Mouse (Mus musculus) lung, embryonic 15.5 days (tissue): ENCODE data around the gene Lbh. TPM values are rescaled to one million over a fixed set of nuclear protein-coding genes. Genes with fewer than 3 reads are reported as not detected.

Experiments
- ATAC-seq: fragments of 200-750 bp; cut with Nextera tagmentation; 2 replicates; pipeline ENCODE4 v1.8.0; 2017; ENCODE audit warnings: moderate number of reproducible peaks, borderline replicate concordance; ENCODE audit not compliant: low FRiP score, low TSS enrichment; ENCODE audit errors: extremely low read depth
- H3K27ac ChIP-seq: fragments of 300-500 bp; sonication (generic); 2 replicates; pipeline ENCODE4 v1.5.1; 2015; ENCODE audit warnings: moderate library complexity, mild to moderate bottlenecking, inconsistent platforms
- H3K27me3 ChIP-seq: fragments of 300-500 bp; sonication (generic); 2 replicates; pipeline ENCODE4 v1.6.1; 2015; ENCODE audit warnings: inconsistent platforms
- H3K36me3 ChIP-seq: fragments of 300-500 bp; sonication (generic); 2 replicates; pipeline ENCODE4 v1.6.1; 2015; ENCODE audit warnings: inconsistent platforms
- H3K4me1 ChIP-seq: fragments of 300-500 bp; sonication (generic); 2 replicates; pipeline ENCODE4 v1.6.1; 2015; ENCODE audit warnings: inconsistent platforms
- H3K4me2 ChIP-seq: fragments of 300-500 bp; sonication (generic); 2 replicates; pipeline ENCODE4 v1.6.1; 2015; ENCODE audit warnings: inconsistent platforms, mild to moderate bottlenecking, moderate library complexity
- H3K4me3 ChIP-seq: fragments of 300-500 bp; sonication (generic); 2 replicates; pipeline ENCODE4 v1.5.1; 2015; ENCODE audit warnings: mild to moderate bottlenecking, inconsistent platforms
- H3K9ac ChIP-seq: fragments of 300-500 bp; sonication (generic); 2 replicates; pipeline ENCODE4 v1.6.1; 2015; ENCODE audit warnings: inconsistent platforms
- H3K9me3 ChIP-seq: fragments of 300-500 bp; sonication (generic); 2 replicates; pipeline ENCODE4 v1.6.1; 2016; ENCODE audit warnings: inconsistent platforms
- WGBS: fragments of 180-500 bp; shearing (Covaris S2); methylation state at CpG from one replicate; pipeline ENCODE4 v1.1.7; 2015; 5-methylcytosine and 5-hydroxymethylcytosine counted together
- polyA plus RNA-seq: library from polyadenylated mRNA; unstranded; fragments of >200 nt; fragmentation: Nextera tagmentation; extraction: Ambion mirVana; gene quantifications from 2 replicates; pipeline ENCODE4 v1.2.1, GENCODE M21; 2015

Lbh gene
- polyA plus RNA-seq, 1 experiment from 2014 or later = 9.0 TPM

GRCm38 (mm10) chr17:72947111-72947859 is 29.2 kb downstream of the Lbh start:
- H3K9me3 ChIP-seq = no peaks in the 10 kb centered on the region
- H3K27me3 ChIP-seq = no peaks in the 10 kb centered on the region
- ATAC-seq = peak; percentile 50; the same call in 1 of the 2 replicates
- no peak overlapping the region for H3K4me2 ChIP-seq
- H3K9ac ChIP-seq = no peak overlapping the region
- H3K4me3 ChIP-seq = no peak overlapping the region
- peaks cover 2% of the 10 kb centered on the region; the same call in 1 of the 2 replicates for H3K36me3 ChIP-seq
- H3K4me1 ChIP-seq = peaks cover 23% of the 10 kb centered on the region
- 32% methylated on average over 6 of the region's 6 CpGs for WGBS
- H3K27ac ChIP-seq = no peak overlapping the region

- WGBS = 51% methylated on average over 9 of the region's 9 CpGs
- Histone ChIP-seq H3K27me3 (no peaks in the 10 kb centered on the region), H3K4me2 (no peak overlapping the region), H3K27ac (peak overlapping the region; percentile 44), H3K9me3 (no peaks in the 10 kb centered on the region), H3K9ac (no peak overlapping the region), H3K36me3 (no peaks in the 10 kb centered on the region), H3K4me1 (peaks cover 23% of the 10 kb centered on the region), H3K4me3 (no peak overlapping the region)
- ATAC-seq = no peak; the same call in 1 of the 2 replicates
Observed at GRCm38 (mm10) chr17:72948119-72948518, 30.0 kb downstream of the Lbh start.

GRCm38 (mm10) chr17:72949247-72949701 is 31.2 kb downstream of the Lbh start:
- H3K9me3 ChIP-seq = no peaks in the 10 kb centered on the region
- no peak overlapping the region for H3K27ac ChIP-seq
- no peak overlapping the region for H3K4me3 ChIP-seq
- H3K4me2 ChIP-seq = no peak overlapping the region
- 77% methylated on average over 7 of the region's 7 CpGs for WGBS
- H3K4me1 ChIP-seq = peaks cover 23% of the 10 kb centered on the region
- no peak for ATAC-seq
- no peak overlapping the region for H3K9ac ChIP-seq
- H3K27me3 ChIP-seq = no peaks in the 10 kb centered on the region
- H3K36me3 ChIP-seq = no peaks in the 10 kb centered on the region

GRCm38 (mm10) chr17:72951331-72951730 is 33.2 kb downstream of the Lbh start:
- Histone ChIP-seq H3K4me2 (no peak overlapping the region), H3K27ac (no peak overlapping the region), H3K27me3 (no peaks in the 10 kb centered on the region), H3K4me3 (no peak overlapping the region), H3K4me1 (peaks cover 28% of the 10 kb centered on the region), H3K36me3 (no peaks in the 10 kb centered on the region), H3K9me3 (no peaks in the 10 kb centered on the region), H3K9ac (no peak overlapping the region)
- ATAC-seq = no peak
- WGBS = 71% methylated on average over 6 of the region's 6 CpGs

GRCm38 (mm10) chr17:72953811-72954685 is 35.9 kb downstream of the Lbh start:
- Histone ChIP-seq H3K9me3 (no peaks in the 10 kb centered on the region), H3K27ac (no peak overlapping the region), H3K4me1 (0 out of 2 replicates have a peak, but pooled peaks cover 5% of the 10 kb centered on the region), H3K9ac (no peak overlapping the region), H3K4me3 (no peak overlapping the region), H3K4me2 (no peak overlapping the region), H3K36me3 (no peaks in the 10 kb centered on the region), H3K27me3 (no peaks in the 10 kb centered on the region)
- WGBS = 74% methylated on average over 6 of the region's 6 CpGs
- no peak for ATAC-seq

GRCm38 (mm10) chr17:72955534-72955933 is 37.4 kb downstream of the Lbh start:
- Histone ChIP-seq H3K36me3 (no peaks in the 10 kb centered on the region), H3K4me3 (no peak overlapping the region), H3K27me3 (no peaks in the 10 kb centered on the region), H3K4me1 (0 out of 2 replicates have a peak, but pooled peaks cover 14% of the 10 kb centered on the region), H3K27ac (no peak overlapping the region), H3K9me3 (no peaks in the 10 kb centered on the region), H3K4me2 (no peak overlapping the region), H3K9ac (no peak overlapping the region)
- WGBS = 32% methylated on average over 2 of the region's 2 CpGs
- ATAC-seq = no peak

- no peak overlapping the region for H3K4me3 ChIP-seq
- H3K4me1 ChIP-seq = 0 out of 2 replicates have a peak, but pooled peaks cover 14% of the 10 kb centered on the region
- H3K27ac ChIP-seq = no peak overlapping the region
- H3K9ac ChIP-seq = no peak overlapping the region
- no peak for ATAC-seq
- no peak overlapping the region for H3K4me2 ChIP-seq
- no peaks in the 10 kb centered on the region for H3K9me3 ChIP-seq
- H3K27me3 ChIP-seq = no peaks in the 10 kb centered on the region
- no peaks in the 10 kb centered on the region for H3K36me3 ChIP-seq
- 77% methylated on average over 6 of the region's 6 CpGs for WGBS
Observed at GRCm38 (mm10) chr17:72957016-72957415, 38.9 kb downstream of the Lbh start.

- Histone ChIP-seq H3K4me1 (0 out of 2 replicates have a peak, but pooled peaks cover 14% of the 10 kb centered on the region), H3K9ac (no peak overlapping the region), H3K36me3 (no peaks in the 10 kb centered on the region), H3K27ac (no peak overlapping the region), H3K9me3 (no peaks in the 10 kb centered on the region), H3K4me2 (no peak overlapping the region), H3K4me3 (no peak overlapping the region), H3K27me3 (no peaks in the 10 kb centered on the region)
- no peak for ATAC-seq
- WGBS = 87% methylated on average over 5 of the region's 5 CpGs
Observed at GRCm38 (mm10) chr17:72958886-72959285, 40.8 kb downstream of the Lbh start.

- Histone ChIP-seq H3K4me1 (0 out of 2 replicates have a peak, but pooled peaks cover 14% of the 10 kb centered on the region), H3K27me3 (no peaks in the 10 kb centered on the region), H3K36me3 (no peaks in the 10 kb centered on the region), H3K27ac (no peak overlapping the region), H3K9ac (no peak overlapping the region), H3K9me3 (no peaks in the 10 kb centered on the region), H3K4me3 (no peak overlapping the region), H3K4me2 (no peak overlapping the region)
- no peak for ATAC-seq
- WGBS = 48% methylated on average over 5 of the region's 5 CpGs
Observed at GRCm38 (mm10) chr17:72959497-72960039, 41.5 kb downstream of the Lbh start.

GRCm38 (mm10) chr17:72960243-72960642 is 42.1 kb downstream of the Lbh start:
- Histone ChIP-seq H3K27me3 (no peaks in the 10 kb centered on the region), H3K9me3 (no peaks in the 10 kb centered on the region), H3K4me3 (no peak overlapping the region), H3K27ac (no peak overlapping the region), H3K4me1 (0 out of 2 replicates have a peak, but pooled peaks cover 12% of the 10 kb centered on the region), H3K9ac (no peak overlapping the region), H3K4me2 (no peak overlapping the region), H3K36me3 (no peaks in the 10 kb centered on the region)
- 94% methylated on average over 4 of the region's 4 CpGs for WGBS
- ATAC-seq = no peak

GRCm38 (mm10) chr17:72960873-72961272 is 42.8 kb downstream of the Lbh start:
- 76% methylated on average over 2 of the region's 2 CpGs for WGBS
- Histone ChIP-seq H3K4me2 (no peak overlapping the region), H3K9me3 (no peaks in the 10 kb centered on the region), H3K9ac (no peak overlapping the region), H3K27ac (no peak overlapping the region), H3K4me1 (0 out of 2 replicates have a peak, but pooled peaks cover 9% of the 10 kb centered on the region), H3K36me3 (no peaks in the 10 kb centered on the region), H3K27me3 (no peaks in the 10 kb centered on the region), H3K4me3 (no peak overlapping the region)
- ATAC-seq = no peak
